Mouse (Mus musculus): ENCODE results near the gene Ctsk.

The Ctsk gene

GRCm38 (mm10) chr3:95499024-95499423 lies at the start of gene Ctsk:
Gene Ctsk, plus strand, starts transcription at chr3:95499256.
- no peak for DNase-seq (ENCODE audit: inconsistent ontology term)

- DNase-seq (ENCODE audit: inconsistent ontology term) = no peak
Measured at GRCm38 (mm10) chr3:95450408-95450807, 48.6 kb upstream of the Ctsk start.

- no peak for DNase-seq (ENCODE audit: inconsistent ontology term)
Measured at GRCm38 (mm10) chr3:95450915-95451314, 48.1 kb upstream of the Ctsk start.

- DNase-seq (ENCODE audit: inconsistent ontology term) = no peak
Measured at GRCm38 (mm10) chr3:95456367-95456766, 42.7 kb upstream of the Ctsk start.

GRCm38 (mm10) chr3:95457758-95458157 lies 41.3 kb upstream of the Ctsk start:
- no peak for DNase-seq (ENCODE audit: inconsistent ontology term)

- DNase-seq (ENCODE audit: inconsistent ontology term) = no peak
Measured at GRCm38 (mm10) chr3:95459381-95459780, 39.7 kb upstream of the Ctsk start.

- DNase-seq (ENCODE audit: inconsistent ontology term) = no peak
Measured at GRCm38 (mm10) chr3:95463852-95464251, 35.2 kb upstream of the Ctsk start.

- peak; percentile 16 for DNase-seq (ENCODE audit: inconsistent ontology term)
Measured at GRCm38 (mm10) chr3:95478966-95479365, 20.1 kb upstream of the Ctsk start.

GRCm38 (mm10) chr3:95486421-95486820 lies 12.6 kb upstream of the Ctsk start:
- DNase-seq (ENCODE audit: inconsistent ontology term) = no peak

GRCm38 (mm10) chr3:95488679-95489078 lies 10.4 kb upstream of the Ctsk start:
- DNase-seq (ENCODE audit: inconsistent ontology term) = no peak

- DNase-seq (ENCODE audit: inconsistent ontology term) = no peak
Measured at GRCm38 (mm10) chr3:95490238-95490637, 8.8 kb upstream of the Ctsk start.

GRCm38 (mm10) chr3:95494342-95494741 lies 4.7 kb upstream of the Ctsk start:
- DNase-seq (ENCODE audit: inconsistent ontology term) = peak; percentile 31

GRCm38 (mm10) chr3:95498229-95498628 lies 827 bp upstream of the Ctsk start:
- DNase-seq (ENCODE audit: inconsistent ontology term) = no peak

- no peak for DNase-seq (ENCODE audit: inconsistent ontology term)
Measured at GRCm38 (mm10) chr3:95499496-95500140, 562 bp downstream of the Ctsk start.

- DNase-seq (ENCODE audit: inconsistent ontology term) = no peak
Measured at GRCm38 (mm10) chr3:95502312-95502711, 3.3 kb downstream of the Ctsk start.

- DNase-seq (ENCODE audit: inconsistent ontology term) = no peak
Measured at GRCm38 (mm10) chr3:95509348-95509747, 10.3 kb downstream of the Ctsk start.

GRCm38 (mm10) chr3:95511611-95512180 lies 12.6 kb downstream of the Ctsk start:
- no peak for DNase-seq (ENCODE audit: inconsistent ontology term)

GRCm38 (mm10) chr3:95516614-95517041 lies 17.6 kb downstream of the Ctsk start:
- no peak for DNase-seq (ENCODE audit: inconsistent ontology term)

- peak; percentile 75 for DNase-seq (ENCODE audit: inconsistent ontology term)
Measured at GRCm38 (mm10) chr3:95517493-95517898, 18.4 kb downstream of the Ctsk start.

GRCm38 (mm10) chr3:95518891-95519290 lies 19.8 kb downstream of the Ctsk start:
- no peak for DNase-seq (ENCODE audit: inconsistent ontology term)

- no peak for DNase-seq (ENCODE audit: inconsistent ontology term)
Measured at GRCm38 (mm10) chr3:95519315-95519714, 20.3 kb downstream of the Ctsk start.

- no peak for DNase-seq (ENCODE audit: inconsistent ontology term)
Measured at GRCm38 (mm10) chr3:95520100-95520499, 21.0 kb downstream of the Ctsk start.

GRCm38 (mm10) chr3:95521168-95521567 lies 22.1 kb downstream of the Ctsk start:
- DNase-seq (ENCODE audit: inconsistent ontology term) = no peak

GRCm38 (mm10) chr3:95523662-95524061 lies 24.6 kb downstream of the Ctsk start:
- DNase-seq (ENCODE audit: inconsistent ontology term) = peak; percentile 43

Data from Muller cell, postnatal 12 days (primary cell).